Mouse (Mus musculus) kidney, postnatal 4 days (tissue): ENCODE measurements at regions not wholly inside any gene's neighbourhood (a gene's known extent, or its start where the extent isn't known, plus 50 kb on each side); places are given as distances from the start of the nearest gene placed in this dataset.

ENCODE experiments used
- DNase-seq, 2 experiments: peaks; one replicate each; pipeline ENCODE4 v3.0.0; 2021; ENCODE audit warnings: mixed read lengths in 2 of 2

DNA sequence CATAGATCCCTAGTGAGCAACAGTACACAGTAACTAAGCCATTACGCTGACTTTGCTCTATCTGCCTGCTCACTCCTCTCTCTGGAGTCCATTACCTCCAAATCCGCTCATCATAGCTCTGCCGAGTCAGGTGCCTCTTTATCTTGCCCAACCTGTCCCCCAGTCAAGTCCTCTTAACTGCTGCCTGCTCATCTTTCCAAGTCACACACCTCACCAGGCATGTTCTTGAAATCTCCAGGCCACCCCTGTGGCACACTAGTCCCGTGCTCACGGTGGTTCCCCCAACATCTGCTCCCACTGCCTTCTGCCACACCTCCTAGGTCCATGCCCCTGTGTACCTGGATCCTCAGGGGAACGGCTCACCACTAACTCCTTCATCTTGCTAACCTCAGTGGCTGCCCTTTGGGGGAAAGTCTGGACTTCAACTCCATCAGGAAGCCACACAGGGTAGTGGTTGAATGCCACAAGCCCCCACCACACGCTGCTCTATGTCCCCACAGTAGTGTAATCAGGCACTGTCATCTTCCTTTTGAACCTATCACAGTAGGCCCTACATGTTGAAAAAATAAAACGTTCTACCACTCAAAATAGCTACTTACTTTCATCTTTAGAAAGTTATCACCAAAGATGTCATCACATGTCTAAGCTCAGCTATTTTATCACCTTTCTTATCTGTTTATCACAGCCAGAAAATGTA, 126.3 kb upstream of the Klf14 start:
- DNase-seq = no peak

- DNase-seq = no peak
Measured at GRCm38 (mm10) chr6:31085760-31086108, 126.9 kb upstream of the Klf14 start.

GRCm38 (mm10) chr6:31086283-31086682, 127.4 kb upstream of the Klf14 start:
- DNase-seq = no peak

- DNase-seq = no peak
Measured at GRCm38 (mm10) chr6:31086798-31087360, 128.0 kb upstream of the Klf14 start.

- DNase-seq = no peak
Measured at GRCm38 (mm10) chr6:31087511-31087910, 128.6 kb upstream of the Klf14 start.

- peak in 1 of 2 experiments; percentile 42 for DNase-seq
Measured at GRCm38 (mm10) chr6:31088147-31088972, 129.5 kb upstream of the Klf14 start.

DNA sequence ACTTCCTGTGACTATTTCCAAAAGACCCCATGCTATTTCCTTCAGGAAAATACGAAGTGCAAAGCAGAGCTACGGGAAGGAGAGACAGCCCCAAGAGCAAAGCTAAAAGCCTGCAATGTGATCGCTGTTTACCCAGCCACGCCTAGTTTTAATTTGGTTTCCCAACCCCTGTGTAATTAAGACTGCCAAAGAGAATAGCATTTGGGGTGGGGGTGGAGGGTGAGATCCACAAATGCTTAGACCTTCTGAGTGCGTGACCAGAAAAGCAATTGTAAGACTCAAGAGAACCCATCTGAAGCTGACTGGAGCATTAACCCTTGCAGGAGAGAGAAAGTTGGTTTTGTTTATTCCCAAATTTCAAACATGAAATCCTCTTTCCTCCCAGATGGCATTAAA, 130.1 kb upstream of the Klf14 start:
- DNase-seq = no peak

GRCm38 (mm10) chr6:31090288-31090687, 131.4 kb upstream of the Klf14 start:
- no peak for DNase-seq

- no peak for DNase-seq
Measured at GRCm38 (mm10) chr6:31090791-31091190, 131.9 kb upstream of the Klf14 start.

GRCm38 (mm10) chr6:31092324-31092723, 133.4 kb upstream of the Klf14 start:
- DNase-seq = no peak

DNA sequence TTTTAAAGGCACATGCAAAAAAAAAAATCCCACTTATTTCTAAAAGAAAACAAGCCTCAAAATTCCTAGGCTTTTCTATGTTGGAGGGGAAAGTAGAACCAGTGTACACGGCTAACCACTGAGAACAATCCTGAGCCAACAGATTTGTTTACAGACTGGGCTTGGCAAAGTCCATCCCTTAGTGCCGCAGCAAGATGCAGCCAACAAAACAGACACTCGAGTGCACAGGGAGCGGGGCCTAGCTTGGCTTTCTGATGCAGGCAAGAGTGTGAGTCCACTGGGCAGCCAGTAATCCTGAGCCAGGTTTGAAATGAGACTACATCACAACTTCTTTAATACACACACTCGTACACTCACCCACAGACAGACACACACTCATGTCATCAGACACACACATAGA, 133.9 kb upstream of the Klf14 start:
- no peak for DNase-seq

- no peak for DNase-seq
Measured at GRCm38 (mm10) chr6:31095943-31096714, 137.3 kb upstream of the Klf14 start.

DNA sequence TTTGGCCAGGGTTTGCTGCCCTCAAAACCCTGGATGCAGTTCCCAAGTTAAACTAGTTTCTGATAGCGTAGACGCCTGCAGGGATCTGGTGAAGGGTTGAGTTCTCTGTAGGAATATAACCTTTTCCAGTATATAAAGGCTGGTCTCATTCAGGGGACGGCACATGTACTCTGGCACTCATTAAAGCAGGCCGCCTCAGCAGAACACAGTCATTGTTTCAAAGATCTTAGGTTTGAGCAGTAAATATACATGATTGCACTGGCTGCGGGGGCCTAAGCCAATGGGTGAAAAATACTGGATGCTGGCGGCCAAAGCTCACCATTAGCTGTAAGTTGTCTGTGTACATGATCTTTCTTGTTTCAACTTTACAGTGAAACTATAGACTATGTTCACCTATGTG, 137.9 kb upstream of the Klf14 start:
- DNase-seq = no peak

GRCm38 (mm10) chr6:31097254-31097653, 138.4 kb upstream of the Klf14 start:
- no peak for DNase-seq

GRCm38 (mm10) chr6:31098106-31098505, 139.2 kb upstream of the Klf14 start:
- no peak for DNase-seq

DNA sequence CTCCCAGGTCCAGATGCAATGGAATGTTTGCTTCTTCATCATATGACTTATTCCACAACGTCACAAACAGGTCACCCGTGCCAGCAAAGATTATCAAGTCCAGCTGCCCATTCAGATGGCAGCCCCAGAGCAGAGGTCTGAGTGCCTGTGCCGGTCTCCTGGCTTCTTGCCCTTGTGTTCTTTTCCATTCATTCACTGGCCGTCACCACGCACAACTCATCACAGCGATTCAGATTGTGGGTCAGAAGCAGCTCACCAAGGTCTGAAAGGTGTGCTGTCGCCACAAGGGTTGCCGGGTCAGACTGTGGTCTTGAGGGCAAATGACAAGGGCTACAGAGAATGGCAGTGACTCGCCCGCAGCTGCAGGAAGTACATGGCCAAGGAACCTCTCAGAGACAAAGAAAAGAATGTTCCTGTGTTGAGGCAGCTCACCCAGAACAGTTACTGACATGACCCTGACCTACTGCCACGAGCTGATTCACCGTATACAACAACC, 141.3 kb upstream of the Klf14 start:
- no peak for DNase-seq

GRCm38 (mm10) chr6:31100749-31101148, 141.9 kb upstream of the Klf14 start:
- peak; percentile 43 to 45 for DNase-seq

DNA sequence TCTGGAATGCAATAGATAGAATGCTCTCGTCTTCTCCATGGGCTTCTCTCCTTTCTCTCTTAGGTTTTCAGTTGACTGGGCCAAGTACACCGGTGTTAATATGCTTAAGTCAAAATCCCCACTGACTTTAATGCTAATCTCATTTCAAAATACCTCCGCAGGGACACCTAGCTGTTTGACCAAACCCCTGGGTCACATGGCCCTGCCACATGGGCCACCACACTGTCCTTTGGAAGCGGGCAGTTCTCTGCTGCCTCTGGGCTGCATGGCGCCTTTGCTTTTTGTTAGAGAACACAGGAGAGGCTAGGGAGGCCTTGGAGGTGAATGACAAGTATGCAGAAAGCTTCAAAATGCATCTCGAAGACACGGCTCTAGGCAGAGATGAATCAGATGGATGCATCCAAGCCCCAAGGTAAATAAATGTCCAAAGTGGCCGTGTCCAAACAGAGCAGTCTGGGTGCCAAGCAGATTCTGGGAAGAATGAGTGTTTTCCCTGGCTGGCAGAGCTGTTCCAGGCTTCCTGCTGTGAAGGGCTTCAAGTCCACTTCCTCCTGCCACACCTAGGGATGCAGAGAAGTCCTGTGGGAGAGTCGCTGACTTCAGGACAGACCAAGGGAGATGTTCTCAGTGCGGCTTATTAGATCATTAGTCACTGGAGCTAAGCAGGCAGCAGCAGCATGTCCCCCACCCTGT, 147.4 kb upstream of the Klf14 start:
- no peak for DNase-seq

GRCm38 (mm10) chr6:31106856-31107359, 148.0 kb upstream of the Klf14 start:
- no peak for DNase-seq

DNA sequence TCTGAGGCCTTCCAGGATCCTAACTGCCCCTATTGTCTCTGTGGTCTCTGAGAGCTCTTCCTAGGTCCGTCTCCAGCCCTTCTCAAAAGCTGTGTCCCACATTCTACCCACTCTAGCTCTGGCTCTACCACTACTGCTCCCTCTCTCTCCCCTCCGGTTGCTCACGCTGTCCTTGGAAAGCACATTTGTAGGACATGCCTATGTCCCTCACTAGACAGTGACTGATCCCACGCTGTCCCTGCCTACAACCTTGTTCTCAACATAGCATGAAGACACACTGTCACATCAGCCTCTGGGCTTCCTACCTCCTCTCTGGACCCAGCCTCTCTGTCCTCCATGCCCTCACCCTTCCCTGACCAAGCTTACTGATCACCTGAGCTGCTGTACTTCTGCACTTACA, 148.5 kb upstream of the Klf14 start:
- DNase-seq = no peak

- no peak for DNase-seq
Measured at GRCm38 (mm10) chr6:31107916-31108685, 149.2 kb upstream of the Klf14 start.
